Mouse (Mus musculus) limb, embryonic 11.5 days (tissue): ENCODE data around the gene Trp53i13. TPM values are rescaled to one million over a fixed set of nuclear protein-coding genes. Genes with fewer than 3 reads are reported as not detected.

ENCODE experiments used
- polyA plus RNA-seq: library from polyadenylated mRNA; unstranded; fragments of >200 nt; fragmentation: Nextera tagmentation; extraction: Ambion mirVana; gene quantifications from 2 replicates; pipeline ENCODE4 v1.2.1, GENCODE M21; 2014

Trp53i13 gene
- polyA plus RNA-seq, 1 experiment from 2014 or later: 42.2 TPM

Other genes with a start within 250 kb of the Trp53i13 start
- 0.28 and 0.29 TPM in 2 replicates for gene Coro6, start 53.6 kb downstream of the Trp53i13 start, polyA plus RNA-seq
- 12.8 and 13.3 TPM in 2 replicates for gene Ankrd13b, start 26.3 kb downstream of the Trp53i13 start, polyA plus RNA-seq
- 16.4 and 17.0 TPM in 2 replicates for gene Git1, start 22.4 kb downstream of the Trp53i13 start, polyA plus RNA-seq
- gene Abhd15, start 859 bp downstream of the Trp53i13 start, polyA plus RNA-seq: 0.71 and 1.3 TPM in 2 replicates
- 0.17 TPM in 1 of 2 replicates, not detected in the other for gene Gm10392, start 3.2 kb upstream of the Trp53i13 start, polyA plus RNA-seq
- gene Taok1, start 91.8 kb upstream of the Trp53i13 start, polyA plus RNA-seq: 13.1 and 13.5 TPM in 2 replicates
- 4.6 and 5.7 TPM in 2 replicates for gene Nufip2, start 170.2 kb upstream of the Trp53i13 start, polyA plus RNA-seq
- gene Cryba1, start 209.3 kb upstream of the Trp53i13 start, polyA plus RNA-seq: not detected in 2 replicates
- gene Myo18a, start 247.3 kb upstream of the Trp53i13 start, polyA plus RNA-seq: 17.1 and 17.5 TPM in 2 replicates